Mouse (Mus musculus): ENCODE data around the gene Slc13a3. TPM values are rescaled to one million over a fixed set of nuclear protein-coding genes. Genes with fewer than 3 reads are reported as not detected.
"Not testable (repeated sequence)": the region's sequence is repeated elsewhere in the genome, so short reads cannot be mapped to it uniquely, and the experiment has no call there.

The Slc13a3 gene
- under 1 TPM in 1 of 2 experiments, not detected in 1; 0.08 TPM for total RNA-seq (2021)
- long read RNA-seq, experiment 1, result 0 reads
- long read RNA-seq, experiment 2, result 0 reads

DNA sequence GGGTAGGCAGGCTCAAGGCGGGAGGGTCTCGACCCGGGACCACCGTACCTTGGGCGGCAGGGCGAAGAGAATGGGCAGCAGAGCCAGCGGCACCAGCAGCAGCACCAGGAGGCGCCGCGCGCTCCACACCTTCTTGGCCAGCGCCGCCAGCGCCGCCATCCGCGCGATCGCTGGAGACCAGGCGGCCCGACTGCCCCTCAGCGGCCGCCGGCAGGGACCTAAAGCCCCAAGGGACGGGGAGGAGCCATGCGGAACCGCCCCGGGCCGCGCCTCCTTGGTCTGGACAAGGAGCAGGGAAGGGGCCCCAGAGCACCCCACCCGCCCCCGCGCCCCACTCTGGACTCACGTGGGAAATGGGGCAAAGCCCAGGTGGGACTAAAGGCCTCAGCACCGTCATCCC lies at the start of gene Slc13a3:
Slc13a3 (minus strand) TSS at position 228 of the 400 bp plus-strand sequence.
- no peak for TF ChIP-seq CTCF (IDR thresholded peaks at IDR 0.05)
- no peak for DNase-seq
- intact Hi-C loops (cut with DNase I), result no loop called here
- H3K4me3 ChIP-seq, result no peak within 1 kb of the TSS
- H3K27ac ChIP-seq, result no peak within 1 kb of the TSS

DNA sequence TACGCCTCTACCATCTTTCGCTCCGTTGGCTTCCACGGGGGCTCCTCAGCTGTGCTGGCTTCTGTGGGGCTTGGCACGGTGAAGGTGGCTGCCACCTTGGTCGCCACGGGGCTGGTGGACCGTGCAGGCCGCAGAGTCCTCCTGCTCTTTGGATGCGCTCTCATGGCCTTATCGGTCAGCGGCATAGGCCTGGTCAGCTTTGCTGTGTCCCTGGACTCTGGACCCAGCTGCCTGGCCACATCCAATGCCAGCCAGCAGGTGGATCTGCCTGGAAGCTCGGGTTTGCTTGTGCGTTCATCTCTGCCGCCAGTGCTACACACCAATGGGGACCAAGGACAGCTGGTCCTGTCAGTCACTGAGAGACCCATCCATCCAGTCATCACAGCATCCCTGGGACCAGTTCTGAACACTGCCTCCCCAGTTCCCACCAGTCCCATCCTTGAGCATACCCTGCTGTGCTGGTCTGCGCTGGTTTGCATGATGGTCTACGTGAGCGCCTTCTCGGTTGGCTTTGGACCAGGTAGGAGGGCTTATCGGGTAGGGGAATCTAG lies 42.2 kb upstream of the Slc13a3 start:
- DNase-seq, result no peak
- intact Hi-C loops (cut with DNase I), result no loop called here

DNA sequence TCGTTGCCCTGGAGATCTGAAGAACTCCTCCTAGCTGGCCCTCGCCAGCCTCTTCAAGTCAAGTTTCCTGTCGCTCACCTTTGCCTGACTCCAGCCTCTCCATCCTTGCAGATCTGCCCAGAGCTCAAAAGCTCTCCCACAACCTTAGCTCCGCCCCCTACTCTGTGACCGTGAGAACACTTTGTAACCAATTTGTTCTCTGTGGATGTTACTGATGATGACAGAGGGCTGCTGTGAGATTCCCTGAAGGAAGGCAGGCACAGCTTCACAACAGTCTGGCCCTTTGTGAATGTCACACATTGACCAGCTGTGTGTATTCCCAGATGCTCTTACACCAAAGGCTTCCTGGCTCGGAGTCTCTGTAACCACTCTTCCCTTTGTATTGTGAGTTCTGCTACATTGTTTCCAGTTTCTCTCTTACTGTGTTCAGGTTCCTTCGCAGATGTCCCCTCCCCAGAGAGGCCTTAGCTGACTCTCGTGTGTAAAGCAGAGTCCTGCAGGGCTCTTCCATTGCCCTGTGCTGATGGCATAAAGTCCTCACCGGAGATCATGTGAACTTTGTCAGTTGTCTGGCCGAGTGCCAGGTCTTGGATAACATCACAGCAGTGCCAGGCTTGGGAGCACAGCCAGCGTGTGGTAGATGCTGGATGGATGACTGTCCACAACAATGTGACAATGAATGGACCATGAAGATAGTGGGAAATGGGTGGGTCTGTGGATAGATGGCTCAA lies 40.0 kb upstream of the Slc13a3 start:
- no peak for DNase-seq
- intact Hi-C loops (cut with DNase I), result no loop called here
- TF ChIP-seq CTCF (IDR thresholded peaks at IDR 0.05), result no peak
- H3K4me3 ChIP-seq, result no peak overlapping the region
- H3K27ac ChIP-seq, result no peak overlapping the region

More for the DNA sequence above, 42.2 kb upstream of the Slc13a3 start:
- Histone ChIP-seq H3K27ac (no peak overlapping the region), H3K4me3 (no peak overlapping the region)
- TF ChIP-seq CTCF (IDR thresholded peaks at IDR 0.05), result no peak

DNA sequence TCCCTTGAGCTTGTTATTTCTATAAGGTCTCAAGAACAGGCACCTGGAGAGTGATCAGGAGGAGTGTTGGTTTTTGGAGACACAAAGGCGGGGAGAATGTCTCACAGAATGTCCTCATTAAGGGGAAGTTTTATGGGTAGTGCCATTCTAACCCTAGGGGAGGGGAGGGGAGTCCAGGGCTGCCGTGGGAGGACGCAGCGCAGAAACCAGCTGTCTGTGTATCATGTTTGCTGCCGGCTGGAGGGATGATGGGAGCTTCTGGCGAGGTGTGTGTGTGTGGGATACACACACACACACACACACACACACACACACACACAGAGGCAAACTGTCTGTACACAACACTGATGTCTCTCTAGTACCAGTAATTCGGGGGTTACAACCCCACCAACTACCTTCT lies 39.4 kb upstream of the Slc13a3 start:
- intact Hi-C loops (cut with DNase I), result no loop called here
- no peak overlapping the region for H3K27ac ChIP-seq
- no peak for DNase-seq
- no peak overlapping the region for H3K4me3 ChIP-seq
- TF ChIP-seq CTCF (IDR thresholded peaks at IDR 0.05), result no peak

DNA sequence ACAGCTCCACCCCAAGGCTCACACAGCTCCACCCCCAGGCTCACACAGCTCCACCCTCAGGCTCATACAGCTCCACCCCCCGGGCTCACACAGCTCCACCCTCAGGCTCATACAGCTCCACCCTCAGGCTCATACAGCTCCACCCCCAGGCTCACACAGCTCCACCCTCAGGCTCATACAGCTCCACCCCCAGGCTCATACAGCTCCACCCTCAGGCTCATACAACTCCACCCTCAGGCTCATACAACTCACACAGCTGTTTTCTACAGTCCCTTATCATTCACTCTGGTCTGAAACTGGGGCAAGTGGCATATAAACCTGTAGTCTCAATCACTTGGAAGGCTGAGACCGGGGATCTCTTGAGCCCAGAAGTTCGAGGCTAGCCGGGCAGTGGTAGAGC lies 38.5 kb upstream of the Slc13a3 start:
- DNase-seq; H3K27ac ChIP-seq; H3K4me3 ChIP-seq; intact Hi-C loops (cut with DNase I): not testable (repeated sequence)

DNA sequence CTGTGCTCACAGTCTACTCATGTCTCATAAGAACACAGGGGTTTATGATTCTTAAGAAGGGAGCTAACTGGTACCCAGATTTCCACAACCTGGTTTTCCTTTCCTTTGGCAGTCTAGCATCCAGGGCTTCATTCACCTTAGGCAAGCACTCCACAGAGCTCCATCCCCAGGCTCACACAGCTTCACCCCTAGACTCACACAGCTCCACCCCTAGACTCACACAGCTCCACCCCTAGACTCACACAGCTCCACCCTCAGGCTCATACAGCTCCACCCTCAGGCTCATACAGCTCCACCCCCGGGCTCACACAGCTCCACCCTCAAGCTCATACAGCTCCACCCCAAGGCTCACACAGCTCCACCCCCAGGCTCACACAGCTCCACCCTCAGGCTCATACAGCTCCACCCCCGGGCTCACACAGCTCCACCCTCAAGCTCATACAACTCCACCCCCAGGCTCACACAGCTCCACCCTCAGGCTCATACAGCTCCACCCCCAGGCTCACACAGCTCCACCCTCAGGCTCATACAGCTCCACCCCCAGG lies 38.0 kb upstream of the Slc13a3 start:
- DNase-seq; intact Hi-C loops (cut with DNase I); H3K27ac ChIP-seq; H3K4me3 ChIP-seq: not testable (repeated sequence)

DNA sequence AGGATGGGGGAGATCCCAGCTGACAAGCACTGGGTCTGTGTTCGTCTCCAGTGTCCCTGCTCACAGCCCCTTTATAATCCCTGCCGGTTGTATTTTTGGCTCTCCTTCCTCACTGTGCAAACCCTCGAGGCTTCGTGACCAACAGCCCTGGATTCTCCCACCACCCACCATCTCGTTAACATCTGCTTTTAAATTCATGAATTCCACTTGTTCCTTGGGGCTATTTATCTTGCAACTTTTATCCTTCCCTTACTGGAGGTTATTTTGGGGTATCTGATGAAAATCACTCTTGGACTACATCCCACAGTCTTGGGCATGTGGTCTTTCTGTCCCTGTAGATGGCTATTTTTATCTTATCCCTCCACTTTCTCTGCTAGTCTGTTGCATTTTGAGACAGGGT lies 37.4 kb upstream of the Slc13a3 start:
- H3K27ac ChIP-seq, result no peak overlapping the region
- no peak for DNase-seq
- intact Hi-C loops (cut with DNase I), result no loop called here
- TF ChIP-seq CTCF (IDR thresholded peaks at IDR 0.05), result no peak
- no peak overlapping the region for H3K4me3 ChIP-seq

DNA sequence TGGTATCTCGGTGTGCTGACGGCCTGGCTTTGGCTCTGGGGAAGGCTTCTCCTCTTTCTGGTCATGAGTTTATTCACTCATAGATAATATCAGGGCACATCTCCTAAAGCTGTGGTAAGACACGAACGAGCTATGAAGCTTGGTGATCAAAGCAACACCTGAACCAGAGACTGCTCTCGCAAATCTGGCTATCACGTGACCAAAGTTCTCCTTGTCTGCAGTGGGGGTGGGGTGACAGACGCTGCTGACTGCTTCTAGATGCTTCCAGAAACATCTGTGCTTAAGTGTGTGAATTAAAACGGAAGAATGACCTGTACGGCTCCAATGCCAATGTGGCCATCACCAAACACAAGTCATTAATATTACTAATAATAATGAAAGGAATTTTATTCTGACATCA lies 36.7 kb upstream of the Slc13a3 start:
- H3K4me3 ChIP-seq, result no peak overlapping the region
- H3K27ac ChIP-seq, result no peak overlapping the region
- no peak for TF ChIP-seq CTCF (IDR thresholded peaks at IDR 0.05)
- no peak for DNase-seq
- intact Hi-C loops (cut with DNase I), result no loop called here

DNA sequence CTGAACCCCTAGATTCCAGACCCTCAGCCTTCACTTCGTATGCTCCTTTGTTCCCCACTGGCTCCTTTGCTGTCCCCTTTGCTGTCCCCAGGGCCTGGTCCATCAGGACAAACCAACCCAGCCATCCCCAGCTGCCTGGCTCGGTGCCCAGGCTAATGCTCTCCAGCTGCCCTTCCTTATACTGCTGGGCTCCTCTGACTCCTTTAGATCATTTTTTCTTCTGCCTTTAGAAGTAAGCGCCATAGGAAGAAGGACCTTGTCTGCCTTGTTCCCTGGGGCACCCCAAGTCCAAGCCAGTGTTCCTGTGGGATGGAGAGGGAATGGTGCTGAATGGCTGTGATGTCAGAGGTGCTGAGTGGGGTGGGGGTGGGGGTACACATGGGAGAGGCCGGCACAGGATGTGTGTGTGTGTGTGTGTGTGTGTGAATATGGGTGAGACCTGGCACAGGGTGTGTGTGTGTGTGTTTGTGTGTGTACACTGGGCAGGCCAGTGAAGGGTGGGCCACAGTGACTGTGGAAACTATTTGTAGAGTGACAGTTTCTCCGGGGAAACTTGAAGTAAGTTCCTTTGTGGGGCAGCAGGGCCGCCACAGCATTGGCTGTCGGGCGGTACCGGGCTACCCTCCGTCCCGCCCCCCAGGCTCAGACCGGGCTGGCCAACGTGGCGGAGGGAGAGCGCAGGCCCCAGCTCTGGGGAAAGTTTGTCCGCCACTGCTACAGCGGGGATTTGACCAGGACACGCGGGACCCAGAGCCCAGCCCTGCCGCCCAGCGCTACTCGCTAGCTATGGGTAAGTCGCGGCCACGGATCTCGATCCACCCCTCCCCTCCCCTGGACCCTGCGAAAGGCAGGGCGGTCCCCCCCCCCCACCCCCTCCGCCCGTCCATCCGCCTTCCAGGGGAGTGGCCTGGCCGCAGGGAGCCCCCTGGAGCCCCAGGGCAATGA lies 30.5 kb upstream of the Slc13a3 start, which contains the start of gene Slc2a10:
Slc2a10 (plus strand) TSS at position 529 of the 945 bp plus-strand sequence.
- H3K27ac ChIP-seq, result peak within 1 kb of the TSS; percentile 88
- peak; percentile 80 for DNase-seq
- intact Hi-C loops (cut with DNase I), result no loop called here
- H3K4me3 ChIP-seq, result peak within 1 kb of the TSS; percentile 82
- TF ChIP-seq CTCF (IDR thresholded peaks at IDR 0.05), result no peak

DNA sequence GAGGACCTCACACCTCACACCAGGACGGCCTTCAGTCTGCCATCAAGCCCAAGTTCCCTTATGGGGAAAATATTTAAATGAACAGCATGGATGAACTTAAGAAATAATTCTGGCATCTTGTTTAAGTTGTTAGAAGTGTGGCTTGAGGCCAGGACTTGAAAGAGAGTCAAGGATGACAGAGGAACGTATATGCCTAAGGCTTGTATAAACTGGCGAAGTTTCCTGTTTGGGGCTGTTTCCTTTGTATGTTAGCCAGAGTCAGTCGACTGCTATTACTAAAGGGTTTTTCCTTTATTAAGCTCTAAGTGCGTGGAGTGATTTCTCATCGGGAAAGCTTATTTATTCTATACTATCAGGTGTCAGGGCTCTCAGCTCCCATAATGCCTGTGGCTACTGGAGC lies 25.8 kb upstream of the Slc13a3 start:
- no peak for DNase-seq
- H3K27ac ChIP-seq, result no peak overlapping the region
- no peak overlapping the region for H3K4me3 ChIP-seq
- TF ChIP-seq CTCF (IDR thresholded peaks at IDR 0.05), result no peak
- intact Hi-C loops (cut with DNase I), result no loop called here

DNA sequence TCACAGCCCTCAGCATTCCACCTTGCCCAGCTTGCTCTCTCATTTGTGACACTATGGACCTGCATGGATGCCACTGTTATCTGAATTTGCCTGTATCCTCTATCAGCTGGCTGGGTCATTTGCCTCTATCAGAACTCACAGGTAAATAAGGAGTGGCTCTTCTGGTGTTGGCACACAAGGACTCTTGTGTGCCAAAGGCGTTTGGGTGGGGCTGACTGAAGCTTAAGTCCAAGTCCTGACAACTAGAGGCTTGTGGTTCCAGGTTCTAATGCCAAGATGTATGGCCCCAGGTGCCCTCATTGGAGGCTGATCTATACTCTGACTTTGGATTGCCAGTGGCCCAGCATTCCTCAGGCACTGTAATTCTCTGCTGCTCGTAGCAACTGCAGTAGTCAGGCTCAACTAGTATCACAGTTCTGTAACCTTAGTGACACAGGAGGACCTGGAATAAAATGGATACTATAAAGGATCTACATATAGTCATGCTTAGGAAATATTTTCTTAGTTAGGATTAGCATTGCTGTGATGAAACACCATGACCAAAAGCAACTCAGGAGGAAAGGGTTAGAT lies 24.8 kb upstream of the Slc13a3 start:
- DNase-seq, result no peak
- no peak overlapping the region for H3K27ac ChIP-seq
- intact Hi-C loops (cut with DNase I), result no loop called here
- no peak overlapping the region for H3K4me3 ChIP-seq
- no peak for TF ChIP-seq CTCF (IDR thresholded peaks at IDR 0.05)

DNA sequence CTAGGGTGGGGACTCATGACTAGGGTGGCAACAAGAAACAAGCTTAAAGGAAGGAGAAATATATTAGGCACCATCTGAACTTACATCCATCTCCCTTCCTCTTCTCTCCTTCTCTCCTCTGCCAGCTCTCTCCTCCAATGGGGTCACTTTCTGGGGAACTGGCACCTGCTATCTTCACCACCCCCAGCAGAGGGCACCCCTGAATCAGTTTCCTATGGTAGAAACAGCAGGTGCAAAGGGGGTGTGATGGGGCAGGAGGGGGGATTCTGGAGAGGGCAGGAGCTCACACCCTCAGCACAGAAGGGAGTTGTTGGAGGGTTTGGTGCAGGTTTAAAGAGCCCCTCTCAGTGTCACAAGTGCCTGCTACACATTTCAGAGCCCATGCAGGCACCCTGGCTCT lies 23.2 kb upstream of the Slc13a3 start:
- intact Hi-C loops (cut with DNase I), result no loop called here
- H3K27ac ChIP-seq, result no peak overlapping the region
- peak; percentile 54 for TF ChIP-seq CTCF (IDR thresholded peaks at IDR 0.05)
- peak; percentile 57 for DNase-seq
- no peak overlapping the region for H3K4me3 ChIP-seq

Data from gastrocnemius, adult 2 months (tissue).